Mouse (Mus musculus): ENCODE data around the gene Rhoj. TPM values are rescaled to one million over a fixed set of nuclear protein-coding genes. Genes with fewer than 3 reads are reported as not detected.
"Not testable (repeated sequence)": the region's sequence is repeated elsewhere in the genome, so short reads cannot be mapped to it uniquely, and the experiment has no call there.

Gene Rhoj
- polyA plus RNA-seq, 1 experiment from 2014 or later, result 4.1 TPM

- Histone ChIP-seq H3K27ac (no peak overlapping the region), H3K36me3 (ENCODE audit: inconsistent target) (no peaks in the 10 kb centered on the region), H3K79me2 (ENCODE audit: inconsistent target) (no peaks in the 10 kb centered on the region), H3K4me3 (ENCODE audit: inconsistent target) (no peak overlapping the region)
- WGBS (ENCODE audit: missing documents), result 85% methylated on average over 9 of the region's 9 CpGs
Observed at GRCm38 (mm10) chr12:75391526-75391925, 83.4 kb downstream of the Rhoj start.

GRCm38 (mm10) chr12:75394011-75394773 lies 86.1 kb downstream of the Rhoj start:
- Histone ChIP-seq H3K79me2 (ENCODE audit: inconsistent target) (no peaks in the 10 kb centered on the region), H3K27ac (no peak overlapping the region)
- WGBS (ENCODE audit: missing documents), result 91% methylated on average over 20 of the region's 20 CpGs

GRCm38 (mm10) chr12:75396616-75397015 lies 88.5 kb downstream of the Rhoj start:
- no peaks in the 10 kb centered on the region for H3K36me3 ChIP-seq (ENCODE audit: inconsistent target)
- H3K4me3 ChIP-seq (ENCODE audit: inconsistent target), result no peak overlapping the region
- H3K79me2 ChIP-seq (ENCODE audit: inconsistent target), result no peaks in the 10 kb centered on the region
- WGBS (ENCODE audit: missing documents), result 94% methylated on average over 3 of the region's 3 CpGs
- no peak overlapping the region for H3K27ac ChIP-seq

More at GRCm38 (mm10) chr12:75394011-75394773, 86.1 kb downstream of the Rhoj start:
- Histone ChIP-seq H3K36me3 (ENCODE audit: inconsistent target) (no peaks in the 10 kb centered on the region), H3K4me3 (ENCODE audit: inconsistent target) (no peak overlapping the region)

GRCm38 (mm10) chr12:75397077-75397476 lies 89.0 kb downstream of the Rhoj start:
- Histone ChIP-seq H3K36me3 (ENCODE audit: inconsistent target) (no peaks in the 10 kb centered on the region), H3K79me2 (ENCODE audit: inconsistent target) (no peaks in the 10 kb centered on the region), H3K27ac (no peak overlapping the region), H3K4me3 (ENCODE audit: inconsistent target) (no peak overlapping the region)
- 94% methylated on average over 7 of the region's 7 CpGs for WGBS (ENCODE audit: missing documents)

GRCm38 (mm10) chr12:75412964-75413363 lies 104.8 kb downstream of the Rhoj start:
- WGBS (ENCODE audit: missing documents), result 43% methylated on average over 9 of the region's 9 CpGs
- no peak overlapping the region; the same call in 1 of the 2 replicates for H3K4me3 ChIP-seq (ENCODE audit: inconsistent target)
- H3K27ac ChIP-seq, result no peak overlapping the region; the same call in 1 of the 2 replicates

GRCm38 (mm10) chr12:75414991-75415390 lies 106.9 kb downstream of the Rhoj start:
- Histone ChIP-seq H3K27ac (no peak overlapping the region), H3K79me2 (ENCODE audit: inconsistent target) (no peaks in the 10 kb centered on the region), H3K36me3 (ENCODE audit: inconsistent target) (no peaks in the 10 kb centered on the region), H3K4me3 (ENCODE audit: inconsistent target) (no peak overlapping the region)
- WGBS (ENCODE audit: missing documents), result 33% methylated on average over 5 of the region's 6 CpGs

More at GRCm38 (mm10) chr12:75412964-75413363, 104.8 kb downstream of the Rhoj start:
- Histone ChIP-seq H3K36me3 (ENCODE audit: inconsistent target) (no peaks in the 10 kb centered on the region), H3K79me2 (ENCODE audit: inconsistent target) (no peaks in the 10 kb centered on the region)

- H3K27ac ChIP-seq, result no peak within 1 kb of the TSS
- WGBS (ENCODE audit: missing documents), result 97% methylated on average over 3 of the region's 4 CpGs
- H3K36me3 ChIP-seq (ENCODE audit: inconsistent target), result no peaks in the 10 kb centered on the region
- H3K79me2 ChIP-seq (ENCODE audit: inconsistent target), result no peaks in the 10 kb centered on the region
- no peak within 1 kb of the TSS for H3K4me3 ChIP-seq (ENCODE audit: inconsistent target)
Observed at GRCm38 (mm10) chr12:75416681-75417080, 108.6 kb downstream of the Rhoj start, which contains the start of gene Gphb5. Gphb5 (minus strand) TSS chr12:75416781.

- Histone ChIP-seq H3K4me3 (ENCODE audit: inconsistent target) (no peak overlapping the region), H3K27ac (no peak overlapping the region), H3K79me2 (ENCODE audit: inconsistent target) (no peaks in the 10 kb centered on the region), H3K36me3 (ENCODE audit: inconsistent target) (no peaks in the 10 kb centered on the region)
- WGBS (ENCODE audit: missing documents), result 88% methylated on average over 7 of the region's 7 CpGs
Observed at GRCm38 (mm10) chr12:75424359-75424758, 116.2 kb downstream of the Rhoj start.

GRCm38 (mm10) chr12:75424817-75425216 lies 116.7 kb downstream of the Rhoj start:
- no peaks in the 10 kb centered on the region for H3K79me2 ChIP-seq (ENCODE audit: inconsistent target)
- no peaks in the 10 kb centered on the region for H3K36me3 ChIP-seq (ENCODE audit: inconsistent target)
- H3K4me3 ChIP-seq (ENCODE audit: inconsistent target), result no peak overlapping the region
- WGBS (ENCODE audit: missing documents), result 92% methylated on average over 4 of the region's 4 CpGs
- H3K27ac ChIP-seq, result no peak overlapping the region

- 83% methylated on average over 7 of the region's 7 CpGs for WGBS (ENCODE audit: missing documents)
- Histone ChIP-seq H3K4me3 (ENCODE audit: inconsistent target) (no peak overlapping the region), H3K27ac (no peak overlapping the region), H3K79me2 (ENCODE audit: inconsistent target) (no peaks in the 10 kb centered on the region), H3K36me3 (ENCODE audit: inconsistent target) (no peaks in the 10 kb centered on the region)
Observed at GRCm38 (mm10) chr12:75425882-75426281, 117.8 kb downstream of the Rhoj start.

GRCm38 (mm10) chr12:75428719-75429118 lies 120.6 kb downstream of the Rhoj start:
- no peak overlapping the region for H3K27ac ChIP-seq
- no peaks in the 10 kb centered on the region for H3K36me3 ChIP-seq (ENCODE audit: inconsistent target)
- WGBS (ENCODE audit: missing documents), result 96% methylated on average over 6 of the region's 6 CpGs
- H3K4me3 ChIP-seq (ENCODE audit: inconsistent target), result no peak overlapping the region
- H3K79me2 ChIP-seq (ENCODE audit: inconsistent target), result no peaks in the 10 kb centered on the region

GRCm38 (mm10) chr12:75429685-75430396 lies 121.7 kb downstream of the Rhoj start:
- H3K27ac ChIP-seq, result no peak overlapping the region
- WGBS (ENCODE audit: missing documents), result 100% methylated on average over 1 of the region's 1 CpGs

GRCm38 (mm10) chr12:75432400-75432799 lies 124.3 kb downstream of the Rhoj start:
- H3K4me3 ChIP-seq (ENCODE audit: inconsistent target); H3K79me2 ChIP-seq (ENCODE audit: inconsistent target); H3K36me3 ChIP-seq (ENCODE audit: inconsistent target); H3K27ac ChIP-seq: not testable (repeated sequence)
- WGBS (ENCODE audit: missing documents), result 93% methylated on average over 6 of the region's 6 CpGs

More at GRCm38 (mm10) chr12:75429685-75430396, 121.7 kb downstream of the Rhoj start:
- Histone ChIP-seq H3K79me2 (ENCODE audit: inconsistent target) (no peaks in the 10 kb centered on the region), H3K36me3 (ENCODE audit: inconsistent target) (no peaks in the 10 kb centered on the region), H3K4me3 (ENCODE audit: inconsistent target) (no peak overlapping the region)

GRCm38 (mm10) chr12:75446245-75446644 lies 138.1 kb downstream of the Rhoj start:
- H3K27ac ChIP-seq, result peak overlapping the region; percentile 37
- 0 out of 2 replicates have a peak, but pooled peaks cover 3% of the 10 kb centered on the region for H3K36me3 ChIP-seq (ENCODE audit: inconsistent target)
- 34% methylated on average over 7 of the region's 7 CpGs for WGBS (ENCODE audit: missing documents)
- H3K4me3 ChIP-seq (ENCODE audit: inconsistent target), result no peak overlapping the region
- H3K79me2 ChIP-seq (ENCODE audit: inconsistent target), result no peaks in the 10 kb centered on the region

- peak overlapping the region; percentile 21; the same call in 1 of the 2 replicates for H3K4me3 ChIP-seq (ENCODE audit: inconsistent target)
- no peaks in the 10 kb centered on the region for H3K79me2 ChIP-seq (ENCODE audit: inconsistent target)
- H3K27ac ChIP-seq, result peak overlapping the region; percentile 70
- under 1% methylated on average over 5 of the region's 5 CpGs for WGBS (ENCODE audit: missing documents)
- H3K36me3 ChIP-seq (ENCODE audit: inconsistent target), result peaks cover 15% of the 10 kb centered on the region; the same call in 1 of the 2 replicates
Observed at GRCm38 (mm10) chr12:75448921-75449320, 140.8 kb downstream of the Rhoj start.

Measured in macrophage (primary cell).